Mouse (Mus musculus): ENCODE results near the gene Trpm4.

DNA sequence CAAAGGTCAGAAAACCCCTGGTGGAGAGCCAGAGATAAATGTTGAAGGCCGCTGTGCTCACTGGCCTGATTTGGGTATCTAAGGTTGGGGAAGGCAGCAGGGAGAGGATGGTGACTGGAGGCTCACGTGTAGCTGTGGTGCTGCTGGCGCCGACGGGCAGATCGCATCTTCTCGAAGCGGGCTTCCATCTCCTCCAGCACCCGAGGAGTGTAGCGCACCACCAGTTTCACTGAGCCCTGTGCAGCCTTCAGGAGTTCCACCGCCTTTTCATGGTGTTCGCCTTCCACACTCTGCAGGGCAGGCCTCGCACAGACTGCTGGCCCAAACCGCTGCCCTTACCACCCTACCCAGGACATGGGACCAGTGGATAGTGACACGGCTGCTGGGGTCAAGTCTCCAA is 34.6 kb upstream of the Trpm4 start:
- TF ChIP-seq CTCF (IDR thresholded peaks at IDR 0.05; ENCODE audit: insufficient read depth, low read depth, low read length): no peak
- no peak for TF ChIP-seq POLR2A (IDR thresholded peaks at IDR 0.05; ENCODE audit: insufficient read depth, low read depth, low read length)
